Mouse (Mus musculus) liver, embryonic 14.5 days (tissue): ENCODE measurements at regions not wholly inside any gene's neighbourhood (a gene's known extent, or its start where the extent isn't known, plus 50 kb on each side); places are given as distances from the start of the nearest gene placed in this dataset.
A peak's percentile ranks its signal among the peaks of the same experiment; 100 is the strongest.

Source experiments
- CTCF ChIP-seq: IDR thresholded peaks from 2 replicates; pipeline ENCODE4 v1.5.1; 2016; ENCODE audit warnings: antibody characterized with exemption, low read depth, control low read depth
- EP300 ChIP-seq: IDR thresholded peaks from 2 replicates; pipeline ENCODE4 v1.6.1; 2016; ENCODE audit warnings: antibody characterized with exemption, low read depth

- peak; percentile 29; the same call in 1 of the 2 replicates for TF ChIP-seq CTCF
- no peak for TF ChIP-seq EP300
These were observed 173.4 kb downstream of the Nrip1 start for GRCm38 (mm10) chr16:76200268-76200667.
